Mouse (Mus musculus) ovary, postnatal 14 days (tissue): ENCODE data around the gene Ssbp3.

Experiments
- DNase-seq: peaks from one replicate; pipeline ENCODE4 v3.0.0; 2022; ENCODE audit warnings: low spot score

Ssbp3 gene

GRCm38 (mm10) chr4:107011325-107012004, 101.0 kb downstream of the Ssbp3 start:
- no peak for DNase-seq

DNA sequence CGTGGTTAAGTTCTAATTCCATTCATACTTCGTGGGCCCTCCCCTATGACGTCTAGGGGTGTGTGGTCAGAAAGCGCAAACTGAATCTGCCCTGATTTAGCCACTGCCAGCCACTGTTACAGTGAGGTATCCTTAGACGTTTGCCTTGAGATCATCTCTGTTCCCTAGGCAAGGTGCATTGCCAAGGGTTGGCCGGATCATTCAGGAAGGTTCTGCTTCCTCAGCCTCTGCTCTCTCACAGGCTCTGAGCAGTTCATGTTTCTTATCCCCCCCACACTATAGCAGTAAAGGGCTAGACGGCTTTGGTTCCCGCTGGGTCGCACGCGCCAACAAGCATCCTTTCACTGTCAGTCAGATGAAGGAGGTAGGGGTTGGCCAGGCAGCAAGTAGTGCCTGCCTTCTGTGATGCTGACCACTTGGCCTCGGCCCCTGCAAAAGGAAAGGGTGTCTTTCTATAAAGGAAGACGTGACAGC, 101.5 kb downstream of the Ssbp3 start:
- no peak for DNase-seq

DNA sequence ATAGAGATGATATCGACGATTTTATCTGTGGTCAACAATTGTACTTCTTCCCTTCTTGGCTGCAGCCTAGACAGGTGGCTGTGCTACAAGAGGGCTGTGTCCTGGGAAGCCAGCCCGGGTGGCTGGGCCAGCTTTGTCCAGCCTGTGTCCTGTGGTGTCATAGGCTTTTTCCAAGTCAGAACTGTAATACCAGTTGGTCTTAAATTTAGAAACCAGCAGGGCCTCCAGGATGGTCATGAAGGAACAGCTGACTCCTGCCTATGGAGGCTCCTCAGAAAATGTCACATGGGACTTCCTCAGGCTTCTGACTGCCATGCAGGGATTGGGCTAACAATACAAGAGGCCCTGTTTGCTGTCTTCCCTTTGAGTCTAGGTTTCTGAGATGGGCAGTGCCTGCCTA, 102.1 kb downstream of the Ssbp3 start:
- no peak for DNase-seq

GRCm38 (mm10) chr4:107013119-107013816, 102.8 kb downstream of the Ssbp3 start:
- DNase-seq = no peak

DNA sequence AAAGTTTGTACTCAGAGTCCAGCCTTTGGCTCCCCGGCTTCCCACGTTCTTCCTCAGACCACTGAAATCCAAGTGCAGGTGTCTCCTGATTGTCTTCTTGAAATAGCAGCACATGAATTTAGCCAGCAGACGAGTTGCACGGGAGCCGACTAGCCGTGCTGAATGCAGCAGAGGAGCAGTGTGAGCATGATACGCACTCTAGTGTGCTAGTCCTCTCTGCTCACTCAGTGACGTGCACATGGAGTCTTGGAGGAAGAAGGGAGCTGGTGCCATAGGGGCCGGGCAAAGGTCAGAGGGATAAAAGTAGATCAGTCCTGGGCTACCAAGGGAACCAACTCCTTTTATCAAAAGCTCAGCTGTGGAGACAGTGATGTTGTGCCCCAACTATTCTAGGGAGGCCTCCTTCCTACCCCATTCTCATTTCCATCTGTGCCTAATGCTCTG, 103.3 kb downstream of the Ssbp3 start:
- DNase-seq = no peak

- no peak for DNase-seq
These were observed 105.5 kb downstream of the Ssbp3 start for GRCm38 (mm10) chr4:107015971-107016511.

GRCm38 (mm10) chr4:107017257-107017656, 106.8 kb downstream of the Ssbp3 start:
- no peak for DNase-seq

- DNase-seq = no peak
These were observed 108.0 kb downstream of the Ssbp3 start for GRCm38 (mm10) chr4:107018521-107018920.

DNA sequence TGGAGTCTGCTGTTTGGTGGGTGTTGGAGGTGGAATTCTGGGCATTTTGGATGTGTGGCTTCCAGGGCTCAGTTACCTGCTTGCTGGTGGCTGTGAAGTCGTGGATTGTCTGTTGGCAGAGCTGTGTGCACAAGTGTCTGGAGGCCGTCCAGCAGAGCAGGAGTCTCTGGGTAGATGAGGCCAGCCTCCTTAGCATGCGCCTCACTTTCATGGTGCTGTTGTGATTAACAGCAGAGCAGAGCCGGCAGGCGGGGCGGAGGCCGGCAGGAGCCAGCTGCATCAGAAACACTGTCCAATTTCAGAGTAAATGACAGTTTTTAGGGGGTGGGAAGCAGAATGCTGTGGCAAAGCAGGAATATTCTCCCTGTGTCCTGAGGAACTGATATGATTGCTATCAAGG, 108.5 kb downstream of the Ssbp3 start:
- no peak for DNase-seq

DNA sequence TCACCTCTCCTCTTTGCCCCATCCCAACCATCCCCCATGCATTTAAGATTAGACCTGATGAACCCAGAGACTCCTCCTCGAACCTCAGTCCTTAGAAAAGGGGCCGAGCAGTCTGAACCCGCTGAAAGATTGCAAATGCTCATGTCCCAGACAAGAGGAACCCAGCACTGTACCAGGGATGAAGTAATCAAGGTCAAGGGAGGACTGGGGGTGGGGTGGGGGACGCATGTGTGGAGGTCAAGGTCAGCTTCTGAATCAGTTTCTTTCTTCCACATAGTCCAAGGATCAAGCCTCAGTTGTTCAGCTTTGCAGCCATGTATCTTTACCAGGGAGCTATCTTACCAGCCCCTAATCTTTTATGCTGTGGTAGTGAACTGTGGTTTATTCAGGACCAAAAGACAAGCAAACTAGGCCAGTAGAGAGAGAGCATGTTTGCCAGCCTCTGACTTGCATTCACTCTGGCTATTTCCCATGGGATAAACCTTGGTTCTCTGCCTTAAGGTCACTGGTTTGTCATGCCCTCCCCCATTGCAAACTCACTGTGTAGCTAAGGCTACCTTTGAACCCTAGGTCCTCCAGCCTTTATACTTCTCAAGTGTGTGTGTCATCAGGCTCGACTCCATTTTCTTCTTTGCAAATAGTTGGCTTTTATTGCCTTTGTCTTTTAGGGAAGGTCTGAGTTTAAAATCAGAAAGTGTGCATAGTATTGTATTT, 109.9 kb downstream of the Ssbp3 start:
- no peak for DNase-seq

DNA sequence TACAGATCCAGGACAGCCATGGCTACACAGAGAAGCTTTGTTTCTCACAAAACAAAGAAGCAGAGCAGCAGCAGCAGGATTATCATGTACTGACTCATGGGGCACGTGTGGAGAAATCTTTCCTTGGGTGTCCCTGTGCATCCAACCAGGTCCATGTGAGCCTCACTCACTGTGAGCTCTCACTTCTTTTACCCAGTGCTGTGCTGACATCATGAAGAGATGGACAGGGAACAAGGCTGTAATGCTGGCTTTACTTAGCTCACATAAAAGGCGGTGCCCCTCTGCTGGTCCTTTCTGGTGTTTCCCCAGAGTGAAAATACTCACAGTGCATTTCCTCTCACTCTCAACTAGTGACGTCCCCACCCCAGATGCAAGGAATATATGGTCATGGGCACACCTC, 111.0 kb downstream of the Ssbp3 start:
- no peak for DNase-seq

DNA sequence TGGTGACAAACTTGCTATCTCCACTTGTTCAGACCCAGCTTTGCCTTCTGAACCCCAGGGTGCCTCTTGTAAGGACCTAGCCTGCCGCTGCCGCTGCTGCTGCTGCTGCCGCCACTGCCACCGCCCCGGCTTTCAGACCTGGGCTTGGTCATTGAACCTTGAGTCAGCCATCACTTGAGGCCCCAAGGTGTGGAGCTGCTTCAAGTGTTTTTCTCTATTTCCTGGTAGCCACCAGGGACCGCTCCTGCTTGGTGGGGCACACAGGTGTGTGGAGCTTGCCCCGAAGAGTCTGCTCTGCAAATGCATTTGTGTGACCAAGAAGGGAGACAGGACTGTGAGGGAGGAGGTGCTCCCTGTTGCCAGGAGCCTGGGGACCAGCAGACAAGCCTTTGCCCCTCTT, 114.4 kb downstream of the Ssbp3 start:
- DNase-seq = no peak

DNA sequence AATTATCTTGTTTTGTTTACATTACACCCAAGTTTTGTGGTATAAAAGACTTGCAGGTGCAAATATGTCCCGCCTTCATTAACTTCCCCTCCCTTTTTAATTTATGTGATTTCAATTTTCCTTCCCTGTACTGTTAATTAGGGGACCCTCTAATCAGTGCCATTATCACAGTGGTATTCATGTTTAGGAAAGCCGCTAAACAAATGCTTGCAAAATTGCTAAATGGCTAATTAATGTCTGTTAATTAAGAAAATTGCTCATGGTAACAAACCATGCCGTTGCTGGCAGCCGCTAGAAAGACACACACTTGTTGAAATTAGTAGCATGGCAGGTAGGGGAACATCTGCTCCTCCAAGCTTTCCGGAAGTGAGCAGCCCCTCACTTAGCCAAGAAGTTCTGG, 114.9 kb downstream of the Ssbp3 start:
- no peak for DNase-seq

GRCm38 (mm10) chr4:107026451-107026850, 116.0 kb downstream of the Ssbp3 start:
- no peak for DNase-seq

DNA sequence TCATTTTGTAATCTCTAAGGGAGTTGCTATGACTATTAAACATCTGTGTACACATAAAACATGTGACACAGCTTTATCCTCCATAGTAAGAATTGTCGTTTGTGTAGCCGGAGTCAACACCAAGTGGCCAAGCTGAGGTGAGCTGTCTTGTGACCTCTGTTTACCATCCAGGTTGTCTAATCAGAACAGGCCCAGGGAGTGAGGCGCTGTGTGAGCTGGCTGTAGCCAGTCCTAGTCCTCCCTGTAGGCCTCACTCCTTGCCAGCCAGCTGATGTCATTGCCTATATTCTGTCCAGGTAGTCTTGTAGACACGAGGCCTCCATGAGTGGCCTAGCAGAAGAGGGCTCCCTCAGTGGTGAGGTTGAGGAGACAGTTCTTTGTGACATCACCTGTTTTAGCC, 125.2 kb downstream of the Ssbp3 start:
- no peak for DNase-seq

GRCm38 (mm10) chr4:107036985-107037384, 126.5 kb downstream of the Ssbp3 start:
- no peak for DNase-seq

DNA sequence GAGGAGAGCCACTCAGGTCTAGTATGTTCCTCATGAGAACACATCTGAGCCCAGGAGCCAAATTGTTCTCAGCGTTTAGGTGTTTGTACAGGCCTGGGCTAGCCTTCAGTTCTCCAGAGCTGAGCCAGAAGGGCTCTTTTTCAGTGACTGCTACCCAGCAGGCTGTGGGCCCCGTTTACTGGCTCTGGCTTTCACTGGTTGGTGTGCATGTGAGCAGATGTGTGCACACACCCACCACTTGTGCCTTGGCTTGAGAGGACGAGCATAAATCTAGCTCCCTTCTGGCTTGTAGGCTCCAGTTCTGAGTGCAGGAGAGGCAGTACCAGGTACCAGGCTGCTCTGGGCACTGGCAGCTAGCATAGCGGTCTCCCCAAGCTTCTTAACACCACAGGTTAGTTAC, 127.8 kb downstream of the Ssbp3 start:
- no peak for DNase-seq

GRCm38 (mm10) chr4:107039270-107039669, 128.8 kb downstream of the Ssbp3 start:
- no peak for DNase-seq

- DNase-seq = no peak
These were observed 131.8 kb downstream of the Ssbp3 start for GRCm38 (mm10) chr4:107042304-107042703.

GRCm38 (mm10) chr4:107045188-107045587, 134.7 kb downstream of the Ssbp3 start:
- no peak for DNase-seq

DNA sequence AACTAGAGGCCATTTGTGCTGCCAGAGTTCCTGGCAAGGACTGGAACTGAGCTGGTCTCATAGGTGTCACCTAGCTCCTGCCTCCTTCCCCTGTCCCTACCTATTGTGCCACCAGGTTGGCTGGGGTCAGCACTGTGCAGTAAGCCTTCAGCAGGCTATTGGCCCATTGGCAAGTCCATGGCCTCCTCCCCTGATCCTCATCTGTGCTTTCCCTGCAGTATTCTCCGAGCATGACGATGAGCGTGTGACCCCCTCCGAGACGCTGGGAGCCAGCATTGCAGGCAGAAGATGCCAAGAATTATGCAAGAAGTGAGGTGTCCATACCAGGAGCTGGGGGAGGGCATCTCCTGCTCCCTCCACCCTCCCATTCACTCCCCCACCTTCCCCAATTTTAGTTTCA, 137.3 kb downstream of the Ssbp3 start:
- peak; percentile 13 for DNase-seq

- peak; percentile 23 for DNase-seq
These were observed 138.2 kb downstream of the Ssbp3 start for GRCm38 (mm10) chr4:107048568-107049162.
